Mouse (Mus musculus): ENCODE results near the gene Ap2a1. TPM values are rescaled to one million over a fixed set of nuclear protein-coding genes. Genes with fewer than 3 reads are reported as not detected.

The Ap2a1 gene
- total RNA-seq, 1 experiment: 82.5 TPM

GRCm38 (mm10) chr7:44863210-44863609 is 66.1 kb downstream of the Ap2a1 start:
- TF ChIP-seq MAFK (IDR thresholded peaks at IDR 0.05; ENCODE audit: insufficient read depth, low read depth, low read length) (no peak), HCFC1 (IDR thresholded peaks at IDR 0.05; ENCODE audit: borderline replicate concordance, insufficient read depth, low read length) (no peak), ZNF384 (IDR thresholded peaks at IDR 0.05; ENCODE audit: low read depth, low read length) (no peak), CHD2 (IDR thresholded peaks at IDR 0.05; ENCODE audit: low read depth, low read length) (no peak), ZC3H11A (IDR thresholded peaks at IDR 0.05; ENCODE audit: borderline replicate concordance, low read depth, low read length) (no peak)
- Histone ChIP-seq H3K4me3 (ENCODE audit: insufficient read depth in 1 of 2, low read depth in 1 of 2, low read length in 2 of 2, poor library complexity in 1 of 2, severe bottlenecking in 1 of 2) (peak overlapping the region in 1 of 2 experiments; percentile 9; a peak in 1 of 4 replicates), H3K4me1 (ENCODE audit: control insufficient read depth in 2 of 2, insufficient read depth in 2 of 2, low read length in 2 of 2, poor library complexity in 1 of 2) (peaks cover 2 to 21% of the 10 kb centered on the region in 2 experiments; a peak in 2 of 4 replicates), H3K27ac (ENCODE audit: insufficient read depth, low read depth, low read length, poor library complexity, severe bottlenecking) (no peak overlapping the region), H3K9ac (ENCODE audit: insufficient read depth, low read depth, low read length, poor library complexity, severe bottlenecking) (no peak overlapping the region), H3K36me3 (ENCODE audit: control insufficient read depth, insufficient read depth, low read length, poor library complexity, severe bottlenecking) (peaks cover 45% of the 10 kb centered on the region), H3K9me3 (ENCODE audit: control insufficient read depth, insufficient read depth, low read depth, low read length) (no peaks in the 10 kb centered on the region)
- DNase-seq (ENCODE audit: low read depth, low spot score): no peak
- in situ Hi-C loops (cut with MboI; ENCODE audit: low sequenced_read_pairs in 2 of 2, unreplicated experiment in 2 of 2): no loop called here

DNA sequence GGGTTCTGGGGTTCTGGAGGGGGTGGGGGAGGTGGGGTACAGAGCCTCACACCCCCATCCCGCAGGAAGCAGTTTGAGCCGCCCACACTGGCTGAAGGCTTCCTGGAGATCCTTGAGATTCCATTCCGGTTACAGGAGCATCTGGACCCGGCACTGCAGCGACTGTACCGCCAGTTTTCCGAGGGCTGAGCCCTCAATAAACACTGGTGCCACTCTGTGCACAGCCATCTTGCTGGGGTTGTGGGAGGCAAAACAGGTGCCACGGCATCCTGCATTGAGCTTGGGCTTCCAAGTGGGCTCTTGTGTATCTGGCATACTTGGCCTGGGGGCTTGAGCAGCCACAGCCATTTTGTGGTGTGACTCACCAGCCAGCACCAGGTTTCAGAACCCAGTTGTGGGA is 66.9 kb downstream of the Ap2a1 start:
- H3K27ac ChIP-seq (ENCODE audit: insufficient read depth, low read depth, low read length, poor library complexity, severe bottlenecking): no peak overlapping the region
- DNase-seq (ENCODE audit: low read depth, low spot score): no peak
- no peak overlapping the region for H3K4me3 ChIP-seq (ENCODE audit: insufficient read depth in 1 of 2, low read depth in 1 of 2, low read length in 2 of 2, poor library complexity in 1 of 2, severe bottlenecking in 1 of 2)
- TF ChIP-seq ZNF384 (IDR thresholded peaks at IDR 0.05; ENCODE audit: low read depth, low read length): no peak
- no peak for TF ChIP-seq ZC3H11A (IDR thresholded peaks at IDR 0.05; ENCODE audit: borderline replicate concordance, low read depth, low read length)
- TF ChIP-seq CHD2 (IDR thresholded peaks at IDR 0.05; ENCODE audit: low read depth, low read length): no peak
- no peak overlapping the region for H3K9ac ChIP-seq (ENCODE audit: insufficient read depth, low read depth, low read length, poor library complexity, severe bottlenecking)
- peaks cover 45% of the 10 kb centered on the region for H3K36me3 ChIP-seq (ENCODE audit: control insufficient read depth, insufficient read depth, low read length, poor library complexity, severe bottlenecking)
- in situ Hi-C loops (cut with MboI; ENCODE audit: low sequenced_read_pairs in 2 of 2, unreplicated experiment in 2 of 2): no loop called here
- no peaks in the 10 kb centered on the region for H3K9me3 ChIP-seq (ENCODE audit: control insufficient read depth, insufficient read depth, low read depth, low read length)
- H3K4me1 ChIP-seq (ENCODE audit: control insufficient read depth in 2 of 2, insufficient read depth in 2 of 2, low read length in 2 of 2, poor library complexity in 1 of 2): peaks cover 5 to 17% of the 10 kb centered on the region in 2 experiments; a peak in 2 of 4 replicates

DNA sequence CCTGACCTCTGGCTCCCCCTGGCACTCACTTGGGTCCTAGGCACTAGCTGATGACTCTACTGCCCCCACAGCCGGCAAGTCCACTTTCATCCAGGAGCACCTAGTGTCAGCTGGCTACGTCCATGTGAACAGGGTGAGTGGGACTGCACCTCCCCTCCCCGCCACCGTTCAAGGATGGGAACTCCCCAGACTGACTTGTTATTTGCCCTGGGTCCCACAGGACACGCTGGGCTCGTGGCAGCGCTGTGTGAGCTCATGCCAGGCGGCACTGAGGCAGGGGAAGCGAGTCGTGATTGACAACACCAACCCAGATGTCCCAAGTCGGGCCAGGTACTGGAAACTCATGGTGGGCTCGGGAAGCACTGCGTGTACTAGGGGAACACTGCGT is 67.9 kb downstream of the Ap2a1 start:
- no peak overlapping the region for H3K27ac ChIP-seq (ENCODE audit: insufficient read depth, low read depth, low read length, poor library complexity, severe bottlenecking)
- H3K36me3 ChIP-seq (ENCODE audit: control insufficient read depth, insufficient read depth, low read length, poor library complexity, severe bottlenecking): peaks cover 45% of the 10 kb centered on the region
- no peaks in the 10 kb centered on the region for H3K9me3 ChIP-seq (ENCODE audit: control insufficient read depth, insufficient read depth, low read depth, low read length)
- in situ Hi-C loops (cut with MboI; ENCODE audit: low sequenced_read_pairs in 2 of 2, unreplicated experiment in 2 of 2): no loop called here
- no peak overlapping the region for H3K4me3 ChIP-seq (ENCODE audit: insufficient read depth in 1 of 2, low read depth in 1 of 2, low read length in 2 of 2, poor library complexity in 1 of 2, severe bottlenecking in 1 of 2)
- TF ChIP-seq MAFK (IDR thresholded peaks at IDR 0.05; ENCODE audit: insufficient read depth, low read depth, low read length): no peak
- TF ChIP-seq CHD2 (IDR thresholded peaks at IDR 0.05; ENCODE audit: low read depth, low read length): no peak
- no peak for TF ChIP-seq ZNF384 (IDR thresholded peaks at IDR 0.05; ENCODE audit: low read depth, low read length)
- TF ChIP-seq HCFC1 (IDR thresholded peaks at IDR 0.05; ENCODE audit: borderline replicate concordance, insufficient read depth, low read length): no peak
- no peak for TF ChIP-seq ZC3H11A (IDR thresholded peaks at IDR 0.05; ENCODE audit: borderline replicate concordance, low read depth, low read length)
- peaks cover 5 to 9% of the 10 kb centered on the region in 2 experiments; a peak in 2 of 4 replicates for H3K4me1 ChIP-seq (ENCODE audit: control insufficient read depth in 2 of 2, insufficient read depth in 2 of 2, low read length in 2 of 2, poor library complexity in 1 of 2)
- DNase-seq (ENCODE audit: low read depth, low spot score): no peak
- no peak overlapping the region for H3K9ac ChIP-seq (ENCODE audit: insufficient read depth, low read depth, low read length, poor library complexity, severe bottlenecking)

GRCm38 (mm10) chr7:44860576-44861428 is 68.5 kb downstream of the Ap2a1 start:
- DNase-seq (ENCODE audit: low read depth, low spot score): no peak
- Histone ChIP-seq H3K9ac (ENCODE audit: insufficient read depth, low read depth, low read length, poor library complexity, severe bottlenecking) (no peak overlapping the region), H3K4me1 (ENCODE audit: control insufficient read depth in 2 of 2, insufficient read depth in 2 of 2, low read length in 2 of 2, poor library complexity in 1 of 2) (peaks cover 5 to 8% of the 10 kb centered on the region in 2 experiments; a peak in 2 of 4 replicates), H3K9me3 (ENCODE audit: control insufficient read depth, insufficient read depth, low read depth, low read length) (no peaks in the 10 kb centered on the region), H3K27ac (ENCODE audit: insufficient read depth, low read depth, low read length, poor library complexity, severe bottlenecking) (no peak overlapping the region), H3K4me3 (ENCODE audit: insufficient read depth in 1 of 2, low read depth in 1 of 2, low read length in 2 of 2, poor library complexity in 1 of 2, severe bottlenecking in 1 of 2) (no peak overlapping the region), H3K36me3 (ENCODE audit: control insufficient read depth, insufficient read depth, low read length, poor library complexity, severe bottlenecking) (peaks cover 41% of the 10 kb centered on the region)
- in situ Hi-C loops (cut with MboI; ENCODE audit: low sequenced_read_pairs in 2 of 2, unreplicated experiment in 2 of 2): no loop called here
- TF ChIP-seq HCFC1 (IDR thresholded peaks at IDR 0.05; ENCODE audit: borderline replicate concordance, insufficient read depth, low read length) (no peak), ZC3H11A (IDR thresholded peaks at IDR 0.05; ENCODE audit: borderline replicate concordance, low read depth, low read length) (0 out of 2 replicates have a peak, but pooled peaks have one; percentile 3)

Data from ES-E14 (cell line).